12 mouse cellular contexts compared by ENCODE assay signal in the genomic region with DNA sequence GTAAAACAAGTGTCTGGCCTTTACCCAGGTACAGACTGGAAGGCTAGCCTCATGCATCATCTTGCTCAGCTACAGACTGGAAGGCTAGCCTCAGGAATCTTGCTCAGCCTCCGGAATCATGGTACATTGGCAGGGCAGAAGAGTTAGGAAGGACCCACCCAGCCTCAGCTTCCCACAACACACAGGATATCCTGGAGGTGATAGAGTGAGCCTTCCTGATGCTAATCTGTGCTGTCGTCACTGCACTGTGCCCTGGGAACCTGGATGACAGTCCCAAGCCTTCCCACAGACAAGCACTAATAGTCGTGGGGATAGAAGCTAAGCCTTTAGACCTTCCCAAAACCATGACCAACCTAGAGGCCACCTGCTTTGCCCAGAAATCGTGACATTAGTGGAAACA.
DNase-seq lines count a peak whose midpoint lies in the region; ATAC-seq and TF ChIP-seq lines count a peak whose summit lies in the region.
"Had no signal": no experiment of that assay in that cellular context is flagged by ENCODE, and none has a peak within 500 bp of the region (broad histone marks: within the 10 kb centered on the region; RNA-seq: fewer than 3 reads in every experiment).

No protein-coding gene starts in this region.

- H3K27me3 ChIP-seq in lung, postnatal 0 days (replicated peaks; ENCODE audit: insufficient read depth, low read length) = no peaks in the 10 kb centered on the region
- H3K27me3 ChIP-seq in kidney, embryonic 14.5 days (ENCODE audit: control insufficient read depth, insufficient read depth, low read length) = no peaks in the 10 kb centered on the region
- H3K27me3 ChIP-seq in stomach, postnatal 0 days (ENCODE audit: control insufficient read depth, insufficient read depth, low read length) = no peaks in the 10 kb centered on the region
- H3K27me3 ChIP-seq: liver, embryonic 15.5 days had no signal

- no peak overlapping the region for H3K9ac ChIP-seq in lung, postnatal 0 days (replicated peaks; ENCODE audit: low read depth)
- H3K9ac ChIP-seq in kidney, embryonic 14.5 days (ENCODE audit: low read depth, low read length) = no peak overlapping the region
- H3K9ac ChIP-seq in stomach, postnatal 0 days (ENCODE audit: low read length) = no peak overlapping the region
- H3K9ac ChIP-seq: liver, embryonic 15.5 days had no signal

- no peak for TF ChIP-seq CTCF in lung, postnatal 0 days (IDR thresholded peaks at IDR 0.05)
- TF ChIP-seq CTCF in lung, adult 2 months (IDR thresholded peaks at IDR 0.05; ENCODE audit: insufficient read depth, low read length) = no peak
- TF ChIP-seq CTCF in stomach, postnatal 0 days (IDR thresholded peaks at IDR 0.05; ENCODE audit: low read depth) = no peak

- TF ChIP-seq POLR2A in lung, adult 2 months (IDR thresholded peaks at IDR 0.05; ENCODE audit: borderline replicate concordance, extremely low read depth, low read depth, low read length) = no peak

- TF ChIP-seq EP300 in lung, postnatal 0 days (IDR thresholded peaks at IDR 0.05) = peak; percentile 94
- no peak for TF ChIP-seq EP300 in stomach, postnatal 0 days (optimal IDR thresholded peaks at IDR 0.05)

- H3K4me3 ChIP-seq in lung, postnatal 0 days (ENCODE audit: low read depth, low read length) = no peak overlapping the region
- no peak overlapping the region for H3K4me3 ChIP-seq in lung, adult 2 months (replicated peaks; ENCODE audit: extremely low read depth, low read depth, low read length)
- H3K4me3 ChIP-seq in kidney, embryonic 14.5 days (ENCODE audit: low read length) = no peak overlapping the region
- H3K4me3 ChIP-seq in stomach, postnatal 0 days (ENCODE audit: low read depth, low read length) = no peak overlapping the region
- H3K4me3 ChIP-seq: liver, embryonic 15.5 days had no signal

- H3K36me3 ChIP-seq in lung, postnatal 0 days (ENCODE audit: insufficient read depth, low read length) = peaks cover 14% of the 10 kb centered on the region
- peaks cover 41% of the 10 kb centered on the region for H3K36me3 ChIP-seq in kidney, embryonic 14.5 days (ENCODE audit: control insufficient read depth, insufficient read depth, low read length)
- peaks cover 9% of the 10 kb centered on the region; the same call in 1 of the 2 replicates for H3K36me3 ChIP-seq in stomach, postnatal 0 days (ENCODE audit: control insufficient read depth, insufficient read depth, low read length)

- peaks cover 13% of the 10 kb centered on the region for H3K4me1 ChIP-seq in lung, postnatal 0 days (ENCODE audit: insufficient read depth, low read depth, low read length)
- peaks cover 34% of the 10 kb centered on the region for H3K4me1 ChIP-seq in lung, adult 2 months (ENCODE audit: control insufficient read depth, insufficient read depth, low read length)
- H3K4me1 ChIP-seq in kidney, embryonic 14.5 days (ENCODE audit: control insufficient read depth, insufficient read depth, low read length) = peaks cover 22% of the 10 kb centered on the region
- no peaks in the 10 kb centered on the region for H3K4me1 ChIP-seq in stomach, postnatal 0 days (replicated peaks; ENCODE audit: control insufficient read depth, insufficient read depth)

- DNase-seq in heart, adult 8-10 months (ENCODE audit: low spot score) = peak; percentile 67
- DNase-seq in heart, postnatal 10 days = no peak
- peak; percentile 58 for DNase-seq in lung, postnatal 0 days (ENCODE audit: low spot score)
- DNase-seq in lung, adult 2 months = no peak
- no peak for DNase-seq in stomach, postnatal 0 days (ENCODE audit: low spot score)
- DNase-seq in neural tube, embryonic 10.5 days (ENCODE audit: extremely low spot score, low spot score) = no peak
- DNase-seq in left cerebral cortex, adult 8-10 months (ENCODE audit: low spot score in 2 of 2) = no peak
- DNase-seq: adrenal gland, postnatal 14 days; cerebellum, adult 9-11 months had no signal

- ATAC-seq in lung, postnatal 0 days = peak; percentile 87
- ATAC-seq in kidney, embryonic 14.5 days (ENCODE audit: low FRiP score, low TSS enrichment) = no peak
- no peak for ATAC-seq in stomach, postnatal 0 days (ENCODE audit: low FRiP score, low TSS enrichment)

- H3K4me2 ChIP-seq in lung, postnatal 0 days (replicated peaks; ENCODE audit: low read depth, low read length) = no peak overlapping the region
- H3K4me2 ChIP-seq in kidney, embryonic 14.5 days (replicated peaks; ENCODE audit: low read depth, low read length) = no peak overlapping the region
- no peak overlapping the region for H3K4me2 ChIP-seq in stomach, postnatal 0 days (replicated peaks; ENCODE audit: low read depth)
- H3K4me2 ChIP-seq: liver, embryonic 15.5 days had no signal

- peak overlapping the region; percentile 85 for H3K27ac ChIP-seq in lung, postnatal 0 days (ENCODE audit: low read length)
- peak overlapping the region; percentile 24; the same call in 1 of the 2 replicates for H3K27ac ChIP-seq in kidney, embryonic 14.5 days (ENCODE audit: low read depth, low read length)
- 0 out of 2 replicates have a peak overlapping the region, but pooled peaks have one; percentile 18 for H3K27ac ChIP-seq in stomach, postnatal 0 days (replicated peaks)
- H3K27ac ChIP-seq: liver, embryonic 15.5 days had no signal

- WGBS in lung, postnatal 0 days = 64% methylated on average over 4 of the region's 4 CpGs
- WGBS in lung, adult 2 months = 45% methylated on average over 4 of the region's 4 CpGs
- 83% methylated on average over 4 of the region's 4 CpGs for WGBS in kidney, embryonic 14.5 days
- WGBS in stomach, postnatal 0 days = 76% methylated on average over 4 of the region's 4 CpGs

- intact Hi-C loops in heart, postnatal 10 days (cut with DNase I) = no loop called here

- no peaks in the 10 kb centered on the region for H3K9me3 ChIP-seq in lung, postnatal 0 days (ENCODE audit: low read length)
- no peaks in the 10 kb centered on the region for H3K9me3 ChIP-seq in kidney, embryonic 14.5 days (ENCODE audit: control insufficient read depth, low read length)
- no peaks in the 10 kb centered on the region for H3K9me3 ChIP-seq in stomach, postnatal 0 days (ENCODE audit: control insufficient read depth, low read length)
- H3K9me3 ChIP-seq: G1E; liver, embryonic 15.5 days had no signal

Comparison
In these comparisons a context has a peak if more than half of its experiments do, and no peak if none do; other contexts are left out.
1. DNase-seq: peak in heart, adult 8-10 months (single experiment) and lung, postnatal 0 days (single experiment); none in heart, postnatal 10 days (0 of 2), lung, adult 2 months (single experiment), stomach, postnatal 0 days (single experiment), neural tube, embryonic 10.5 days (single experiment) and left cerebral cortex, adult 8-10 months (0 of 2).
2. H3K27ac ChIP-seq: peak in every context shown above with its lines; median percentile 85 in lung, postnatal 0 days; 24 in kidney, embryonic 14.5 days; 18 in stomach, postnatal 0 days.